Mouse (Mus musculus) mature B cell (primary cell): ENCODE results near the gene Insl5.

Experiments
- in situ Hi-C: fragments of 300-500 bp; cut with MboI; formaldehyde crosslinking; loops from 2 replicates; pipeline ENCODE4 v1.14.3; 2019

Gene Insl5

GRCm38 (mm10) chr4:103026621-103027020, at the start of gene Insl5:
TSS of gene Insl5 (minus strand) at chr4:103026842.
- in situ Hi-C loops, result no loop called here

GRCm38 (mm10) chr4:103070631-103071030, 44.0 kb upstream of the Insl5 start:
- in situ Hi-C loops, result no loop called here

- in situ Hi-C loops, result no loop called here
These were observed 41.4 kb upstream of the Insl5 start for GRCm38 (mm10) chr4:103067906-103068655.

- in situ Hi-C loops, result no loop called here
These were observed 38.3 kb upstream of the Insl5 start for GRCm38 (mm10) chr4:103064976-103065375.

- in situ Hi-C loops, result no loop called here
These were observed 37.8 kb upstream of the Insl5 start for GRCm38 (mm10) chr4:103064421-103064820.

- in situ Hi-C loops, result no loop called here
These were observed 30.3 kb upstream of the Insl5 start for GRCm38 (mm10) chr4:103056909-103057308.

- in situ Hi-C loops, result no loop called here
These were observed 21.4 kb upstream of the Insl5 start for GRCm38 (mm10) chr4:103048046-103048445.

- in situ Hi-C loops, result no loop called here
These were observed 16.4 kb upstream of the Insl5 start for GRCm38 (mm10) chr4:103042997-103043396.

GRCm38 (mm10) chr4:103039838-103040191, 13.2 kb upstream of the Insl5 start:
- in situ Hi-C loops, result no loop called here

GRCm38 (mm10) chr4:103039103-103039837, 12.6 kb upstream of the Insl5 start:
- in situ Hi-C loops, result no loop called here

GRCm38 (mm10) chr4:103028177-103029088, 1.8 kb upstream of the Insl5 start:
- in situ Hi-C loops, result no loop called here

- in situ Hi-C loops, result no loop called here
These were observed 1.1 kb upstream of the Insl5 start for GRCm38 (mm10) chr4:103027745-103028144.

- in situ Hi-C loops, result no loop called here
These were observed 13.2 kb downstream of the Insl5 start for GRCm38 (mm10) chr4:103013490-103013889.

GRCm38 (mm10) chr4:103011823-103012222, 14.8 kb downstream of the Insl5 start:
- in situ Hi-C loops, result no loop called here

- in situ Hi-C loops, result no loop called here
These were observed 15.9 kb downstream of the Insl5 start for GRCm38 (mm10) chr4:103010734-103011133.

- in situ Hi-C loops, result no loop called here
These were observed 19.7 kb downstream of the Insl5 start for GRCm38 (mm10) chr4:103006943-103007418.

- in situ Hi-C loops, result no loop called here
These were observed 20.4 kb downstream of the Insl5 start for GRCm38 (mm10) chr4:103006266-103006665.

- in situ Hi-C loops, result no loop called here
These were observed 21.3 kb downstream of the Insl5 start for GRCm38 (mm10) chr4:103005190-103005945.

- in situ Hi-C loops, result no loop called here
These were observed 22.0 kb downstream of the Insl5 start for GRCm38 (mm10) chr4:103004681-103005080.

GRCm38 (mm10) chr4:102991685-102992084, 35.0 kb downstream of the Insl5 start:
- in situ Hi-C loops, result loop anchor here (25.0 kb wide), 1 partner anchor 504 kb away; no protein-coding TSS in a partner anchor
